Mouse (Mus musculus): ENCODE results near the gene Tsr1.

DNA sequence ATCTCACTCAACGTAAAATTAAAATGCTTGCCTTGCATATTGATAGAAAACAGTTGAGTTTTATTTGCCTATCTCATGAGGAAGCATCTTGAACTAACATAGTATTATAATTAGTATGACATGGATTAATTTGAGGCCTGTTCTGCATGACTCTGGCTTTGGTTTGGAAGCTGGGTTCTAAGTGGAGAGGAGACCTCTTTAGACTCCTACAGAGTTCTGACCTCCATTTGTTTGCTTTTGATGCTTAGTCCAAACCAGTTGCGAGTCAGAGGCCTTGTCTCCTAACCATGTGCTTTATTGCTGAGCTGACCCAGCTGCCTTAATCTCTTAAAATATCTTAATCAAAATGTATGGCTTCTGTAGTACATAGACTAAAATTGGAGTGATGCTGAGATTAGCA lies 59.7 kb downstream of the Tsr1 start:
- no peak for TF ChIP-seq CTCF (IDR thresholded peaks at IDR 0.05)
- TF ChIP-seq POLR2A (IDR thresholded peaks at IDR 0.05; ENCODE audit: insufficient read depth, low read depth, low read length), result no peak

Data from heart, adult 2 months (tissue).